Mouse (Mus musculus) stomach, postnatal 0 days (tissue): ENCODE data around the gene Nt5m. TPM values are rescaled to one million over a fixed set of nuclear protein-coding genes. Genes with fewer than 3 reads are reported as not detected.
"Not testable (repeated sequence)": the region's sequence is repeated elsewhere in the genome, so short reads cannot be mapped to it uniquely, and the experiment has no call there.

Experiments
- ATAC-seq: fragments of 200-750 bp; cut with Nextera tagmentation; 2 replicates; pipeline ENCODE4 v1.8.0; 2017; ENCODE audit not compliant: low FRiP score, low TSS enrichment
- DNase-seq: peaks from one replicate; pipeline ENCODE4 v3.0.0-alpha.2; 2016; ENCODE audit warnings: low spot score
- H3K27ac ChIP-seq: fragments of 300-500 bp; sonication (generic); replicated peaks from 2 replicates; pipeline ENCODE4 v1.5.1; 2014; ENCODE audit warnings: mild to moderate bottlenecking, control low read depth
- H3K27me3 ChIP-seq: fragments of 300-500 bp; sonication (generic); 2 replicates; pipeline ENCODE4 v1.6.1; 2014; ENCODE audit warnings: low read length; ENCODE audit not compliant: control insufficient read depth, insufficient read depth
- H3K36me3 ChIP-seq: fragments of 300-500 bp; sonication (generic); 2 replicates; pipeline ENCODE4 v1.6.1; 2014; ENCODE audit warnings: low read length, mixed read lengths; ENCODE audit not compliant: control insufficient read depth, insufficient read depth
- H3K4me1 ChIP-seq: fragments of 300-500 bp; sonication (generic); replicated peaks from 2 replicates; pipeline ENCODE4 v1.6.1; 2014; ENCODE audit warnings: antibody characterized with exemption; ENCODE audit not compliant: control insufficient read depth, insufficient read depth
- H3K4me2 ChIP-seq: fragments of 300-500 bp; sonication (generic); replicated peaks from 2 replicates; pipeline ENCODE4 v1.6.1; 2014; ENCODE audit warnings: low read depth, mild to moderate bottlenecking, control low read depth, moderate library complexity
- H3K4me3 ChIP-seq: fragments of 300-500 bp; sonication (generic); 2 replicates; pipeline ENCODE4 v1.5.1; 2014; ENCODE audit warnings: low read depth, low read length, control low read depth
- H3K9ac ChIP-seq: fragments of 300-500 bp; sonication (generic); 2 replicates; pipeline ENCODE4 v1.6.1; 2014; ENCODE audit warnings: mild to moderate bottlenecking, low read length, control low read depth, mixed read lengths
- H3K9me3 ChIP-seq: fragments of 300-500 bp; sonication (generic); 2 replicates; pipeline ENCODE4 v1.6.1; 2016; ENCODE audit warnings: low read length; ENCODE audit not compliant: control insufficient read depth
- CTCF ChIP-seq: IDR thresholded peaks from 2 replicates; pipeline ENCODE4 v1.5.1; 2016; ENCODE audit warnings: antibody characterized with exemption, low read depth, mild to moderate bottlenecking, moderate library complexity
- EP300 ChIP-seq: optimal IDR thresholded peaks from 2 replicates; pipeline ENCODE3; 2016; ENCODE audit warnings: antibody characterized with exemption
- WGBS: fragments of 180-500 bp; shearing (Covaris S2); extraction: QIAGEN DNeasy Blood & Tissue Kit; methylation state at CpG from one replicate; pipeline ENCODE4 v1.1.7; 2014; 5-methylcytosine and 5-hydroxymethylcytosine counted together
- polyA plus RNA-seq: library from polyadenylated mRNA; unstranded; fragments of >200 nt; fragmentation: Nextera tagmentation; extraction: Ambion mirVana; gene quantifications from 2 replicates; pipeline ENCODE4 v1.2.1, GENCODE M21; 2015

The Nt5m gene
- polyA plus RNA-seq, 1 experiment from 2014 or later, result 21.9 TPM

- TF ChIP-seq EP300, result no peak
- TF ChIP-seq CTCF, result no peak
- DNase-seq (no peak), ATAC-seq (no peak)
- Histone ChIP-seq H3K4me1 (no peaks in the 10 kb centered on the region), H3K9ac (no peak overlapping the region), H3K36me3 (peaks cover 30% of the 10 kb centered on the region), H3K9me3 (no peaks in the 10 kb centered on the region), H3K27ac (no peak overlapping the region), H3K4me2 (no peak overlapping the region), H3K27me3 (no peaks in the 10 kb centered on the region), H3K4me3 (no peak overlapping the region)
- WGBS, result 96% methylated on average over 3 of the region's 3 CpGs
Observed at GRCm38 (mm10) chr11:59817916-59818315, 21.3 kb upstream of the Nt5m start.

GRCm38 (mm10) chr11:59821625-59822024, 17.6 kb upstream of the Nt5m start:
- no peak for TF ChIP-seq EP300
- TF ChIP-seq CTCF, result no peak
- H3K9me3 ChIP-seq, result no peaks in the 10 kb centered on the region
- no peaks in the 10 kb centered on the region for H3K27me3 ChIP-seq
- no peak for ATAC-seq
- H3K4me3 ChIP-seq, result no peak overlapping the region
- DNase-seq, result no peak
- no peak overlapping the region for H3K9ac ChIP-seq
- WGBS, result 94% methylated on average over 3 of the region's 3 CpGs
- no peak overlapping the region for H3K27ac ChIP-seq
- no peaks in the 10 kb centered on the region for H3K4me1 ChIP-seq
- no peak overlapping the region for H3K4me2 ChIP-seq
- H3K36me3 ChIP-seq, result peaks cover 50% of the 10 kb centered on the region

DNA sequence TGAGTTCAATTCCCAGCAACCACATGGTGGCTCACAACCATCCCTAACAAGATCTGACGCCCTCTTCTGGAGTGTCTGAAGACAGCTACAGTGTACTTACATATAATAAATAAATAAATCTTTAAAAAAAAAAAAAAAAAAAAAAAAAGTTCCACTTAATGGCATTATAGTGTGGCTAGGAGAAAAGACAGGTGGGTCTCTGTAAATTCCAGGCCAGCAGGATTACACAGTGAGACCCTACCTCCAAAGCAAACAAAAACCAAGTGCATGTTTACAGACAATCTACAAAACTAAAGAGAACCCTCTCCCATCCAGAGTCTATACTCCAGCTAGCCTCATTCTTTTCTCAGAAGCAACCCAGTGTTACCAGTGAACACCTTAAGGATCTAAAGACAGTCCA, 1.5 kb upstream of the Nt5m start:
- DNase-seq, ATAC-seq, H3K4me2 ChIP-seq, H3K9ac ChIP-seq, H3K36me3 ChIP-seq, H3K4me3 ChIP-seq, H3K27ac ChIP-seq, H3K4me1 ChIP-seq, H3K9me3 ChIP-seq, H3K27me3 ChIP-seq: not testable (repeated sequence)
- WGBS, result no CpG with 5 or more reads among the region's 1 CpGs

DNA sequence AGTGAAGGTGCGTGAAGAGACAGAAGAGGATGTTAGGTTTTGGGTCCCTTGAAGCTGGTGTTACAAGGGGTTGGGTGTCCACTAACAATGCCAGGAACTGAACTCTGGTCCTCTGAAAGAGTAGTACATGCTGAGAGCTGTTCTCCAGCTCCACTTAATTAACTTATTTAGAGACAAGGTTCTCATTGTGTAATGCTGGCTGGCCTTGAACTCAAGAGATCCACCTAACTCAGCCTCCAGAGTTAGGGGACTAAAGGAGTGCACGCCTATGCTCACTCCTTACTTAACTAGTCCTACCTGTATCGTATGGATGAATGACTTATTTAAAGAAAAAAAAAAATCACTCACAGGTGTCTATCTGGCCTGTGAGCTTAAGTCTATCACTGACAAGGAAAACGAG, 821 bp upstream of the Nt5m start:
- WGBS, result 49% methylated on average over 4 of the region's 4 CpGs
- Histone ChIP-seq H3K4me2 (peak overlapping the region; percentile 57), H3K4me1 (peaks cover 6% of the 10 kb centered on the region), H3K4me3 (peak overlapping the region; percentile 97), H3K27me3 (no peaks in the 10 kb centered on the region), H3K9ac (peak overlapping the region; percentile 94), H3K27ac (no peak overlapping the region; the same call in 1 of the 2 replicates), H3K9me3 (no peaks in the 10 kb centered on the region), H3K36me3 (peaks cover 2% of the 10 kb centered on the region; the same call in 1 of the 2 replicates)
- no peak for DNase-seq
- no peak for ATAC-seq
- TF ChIP-seq CTCF (no peak), EP300 (no peak)

- peaks cover 6% of the 10 kb centered on the region for H3K4me1 ChIP-seq
- peak within 1 kb of the TSS; percentile 94 for H3K9ac ChIP-seq
- H3K27ac ChIP-seq, result peak within 1 kb of the TSS; percentile 99
- no peaks in the 10 kb centered on the region for H3K27me3 ChIP-seq
- peak; percentile 96 for ATAC-seq
- H3K9me3 ChIP-seq, result no peaks in the 10 kb centered on the region
- H3K36me3 ChIP-seq, result no peaks in the 10 kb centered on the region
- peak; percentile 76 for TF ChIP-seq EP300
- TF ChIP-seq CTCF, result no peak
- peak within 1 kb of the TSS; percentile 97 for H3K4me3 ChIP-seq
- H3K4me2 ChIP-seq, result peak within 1 kb of the TSS; percentile 57
- WGBS, result 2% methylated on average over 42 of the region's 43 CpGs
- DNase-seq, result peak; percentile 96
Observed at GRCm38 (mm10) chr11:59839459-59840126, 346 bp downstream of the Nt5m start, which contains the start of gene Cops3. Cops3 (minus strand) TSS chr11:59839838.

DNA sequence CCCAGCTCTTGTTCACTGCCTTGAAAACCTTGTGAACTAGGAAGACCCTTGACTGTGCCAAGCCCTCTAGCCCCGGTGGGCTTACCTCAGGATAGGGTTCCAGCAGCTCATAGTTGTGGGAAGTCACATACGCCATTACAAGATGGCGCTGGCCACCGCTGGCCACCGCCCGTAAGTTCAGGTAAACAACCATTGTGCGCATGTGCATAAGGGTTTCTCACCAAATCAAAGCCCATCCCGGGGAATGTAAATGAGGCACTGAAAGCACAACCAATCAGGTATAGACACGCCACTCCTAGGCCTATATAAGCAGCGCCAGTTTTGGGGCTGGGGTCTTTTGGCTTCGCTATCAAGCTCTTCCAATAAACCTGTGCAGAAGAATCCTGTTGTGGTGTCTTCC, 7.1 kb downstream of the Nt5m start:
- H3K9ac ChIP-seq, result no peak overlapping the region
- H3K4me1 ChIP-seq, result no peaks in the 10 kb centered on the region
- H3K36me3 ChIP-seq, result no peaks in the 10 kb centered on the region
- WGBS, result 96% methylated on average over 11 of the region's 11 CpGs
- no peak for ATAC-seq
- H3K4me2 ChIP-seq, result no peak overlapping the region
- no peak overlapping the region for H3K27ac ChIP-seq
- H3K9me3 ChIP-seq, result no peaks in the 10 kb centered on the region
- H3K4me3 ChIP-seq, result no peak overlapping the region
- no peak for TF ChIP-seq EP300
- no peak for TF ChIP-seq CTCF
- no peaks in the 10 kb centered on the region for H3K27me3 ChIP-seq
- DNase-seq, result no peak
